Mouse (Mus musculus): ENCODE results near the gene Dnah2.
A peak's percentile ranks its signal among the peaks of the same experiment; 100 is the strongest.

Gene Dnah2

DNA sequence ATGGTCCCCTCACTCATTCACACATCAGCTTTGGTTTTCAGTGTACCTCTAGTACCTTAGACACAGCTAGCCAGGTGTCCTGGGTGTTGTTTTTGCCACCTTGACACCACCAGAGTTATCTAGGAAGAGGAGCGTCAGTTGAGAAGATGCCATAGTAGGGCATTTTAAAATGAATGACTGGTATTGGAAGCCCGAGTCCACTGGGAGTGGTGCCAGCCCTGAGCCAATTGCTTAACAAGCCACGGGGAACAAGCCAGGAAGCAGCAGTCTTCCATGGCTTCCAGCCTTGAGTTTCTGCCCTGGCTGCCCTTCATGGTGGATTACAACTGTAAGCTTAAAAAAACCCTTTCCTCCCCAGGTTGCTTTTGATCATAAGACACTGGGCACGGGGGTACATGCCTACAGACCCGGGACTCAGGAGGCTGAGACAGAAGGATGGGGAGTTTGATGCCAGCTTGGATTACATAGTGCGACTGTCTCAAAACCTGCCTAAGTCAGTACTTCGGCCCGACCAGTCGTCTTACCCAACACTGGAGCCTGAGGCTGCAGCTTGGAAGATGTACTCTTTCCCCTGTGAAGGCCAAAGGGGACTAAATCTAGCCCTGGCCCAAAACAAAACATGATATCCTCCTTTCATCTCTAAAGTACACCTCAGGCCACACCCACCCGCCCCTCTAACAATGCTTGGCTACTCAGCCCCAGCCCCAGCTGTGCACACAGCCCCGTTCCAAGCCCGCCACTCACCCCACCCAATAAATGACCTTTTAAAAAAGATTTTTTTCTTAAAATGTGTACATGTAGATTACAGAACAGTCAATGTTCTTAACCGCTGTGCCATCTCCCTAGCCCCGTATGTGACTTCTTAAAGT is 159.1 kb downstream of the Dnah2 start:
- peak; percentile 58 for DNase-seq (ENCODE audit: low spot score)

DNA sequence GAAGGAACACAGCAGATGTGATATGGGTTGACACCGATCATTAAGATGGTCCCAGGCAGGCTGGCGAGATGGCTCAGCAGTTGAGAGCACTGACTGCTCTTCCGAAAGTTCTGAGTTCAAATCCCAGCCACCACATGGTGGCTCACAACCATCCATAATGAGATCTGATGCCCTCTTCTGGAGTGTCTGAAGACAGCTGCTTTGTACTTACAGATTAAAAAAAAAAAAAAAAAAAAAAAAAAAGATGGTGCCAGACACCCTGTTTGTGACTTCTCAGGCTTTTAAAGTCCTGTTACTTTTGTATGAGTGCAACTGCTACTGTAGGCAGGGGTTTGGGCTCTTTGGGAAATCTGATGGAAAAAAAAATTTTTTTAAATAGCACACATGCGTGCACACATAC is 160.2 kb downstream of the Dnah2 start:
- DNase-seq (ENCODE audit: low spot score): no peak

DNA sequence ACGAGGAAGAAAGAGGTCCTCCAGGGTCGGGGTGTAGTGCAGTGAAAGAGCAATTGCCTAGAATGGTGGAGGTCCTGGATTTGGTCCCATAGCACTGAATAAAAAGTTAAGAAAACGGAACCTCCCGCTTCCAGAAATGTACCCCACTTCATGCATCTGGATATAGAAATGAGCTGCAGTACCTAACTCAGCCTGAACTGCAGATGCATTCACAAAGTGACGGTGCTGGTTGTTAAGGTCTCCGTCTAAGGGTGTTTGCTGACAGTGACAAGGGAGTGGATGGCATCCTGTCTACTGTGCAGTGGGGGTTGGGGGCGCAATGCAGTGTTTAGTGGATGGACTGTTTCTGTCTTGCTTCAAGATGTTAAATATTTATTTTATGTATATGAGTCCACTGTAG is 162.2 kb downstream of the Dnah2 start:
- no peak for DNase-seq (ENCODE audit: low spot score)

DNA sequence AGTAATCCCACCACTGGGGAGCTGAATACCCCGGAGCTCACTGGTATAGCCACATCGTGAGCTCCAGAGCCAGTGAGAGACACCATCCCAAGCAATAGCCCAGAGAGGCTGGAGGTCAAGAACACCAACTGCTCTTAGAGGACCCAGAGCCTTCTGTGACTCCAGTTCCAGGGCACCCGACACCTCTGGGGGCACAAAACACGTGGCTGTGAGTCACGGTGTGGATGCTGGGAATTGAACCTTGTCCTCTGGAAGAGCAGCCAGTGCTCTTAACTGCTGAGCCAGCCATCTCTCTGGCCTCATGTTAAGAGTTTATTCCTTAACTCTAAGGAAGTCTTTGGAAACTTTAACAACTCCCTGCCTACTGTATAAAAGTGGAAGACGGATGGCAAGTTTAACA is 163.9 kb downstream of the Dnah2 start:
- no peak for DNase-seq (ENCODE audit: low spot score)

DNA sequence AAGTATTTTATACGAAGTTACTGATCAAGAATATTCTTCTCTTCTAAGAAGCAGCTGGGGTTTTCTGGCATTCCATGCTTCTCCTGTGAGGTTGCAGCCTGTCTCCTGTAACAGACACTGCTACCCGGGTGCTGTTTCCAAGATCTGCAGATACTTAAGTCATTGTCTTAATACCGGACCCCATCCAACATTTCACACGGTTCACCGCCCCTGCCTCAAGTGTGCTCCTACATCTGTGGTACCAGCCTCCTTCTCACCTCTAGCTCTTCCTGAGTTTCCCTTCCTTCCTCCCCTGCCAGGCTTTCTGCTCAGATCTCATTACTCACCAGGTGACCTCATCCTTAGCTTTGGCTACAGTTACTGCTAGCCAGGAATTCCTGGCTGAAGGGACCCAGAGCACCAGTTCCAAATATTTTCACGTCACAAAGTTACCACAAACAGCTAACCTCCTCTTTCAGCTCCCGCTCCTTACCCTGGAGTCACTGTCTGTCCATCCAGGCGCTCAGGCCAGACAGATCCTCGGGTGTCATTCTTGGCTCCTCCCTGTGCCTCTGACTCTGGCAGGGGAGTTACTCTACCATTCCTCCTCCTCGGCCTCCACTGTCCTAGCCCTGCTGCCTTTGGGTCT is 166.3 kb downstream of the Dnah2 start:
- DNase-seq (ENCODE audit: low spot score): no peak

DNA sequence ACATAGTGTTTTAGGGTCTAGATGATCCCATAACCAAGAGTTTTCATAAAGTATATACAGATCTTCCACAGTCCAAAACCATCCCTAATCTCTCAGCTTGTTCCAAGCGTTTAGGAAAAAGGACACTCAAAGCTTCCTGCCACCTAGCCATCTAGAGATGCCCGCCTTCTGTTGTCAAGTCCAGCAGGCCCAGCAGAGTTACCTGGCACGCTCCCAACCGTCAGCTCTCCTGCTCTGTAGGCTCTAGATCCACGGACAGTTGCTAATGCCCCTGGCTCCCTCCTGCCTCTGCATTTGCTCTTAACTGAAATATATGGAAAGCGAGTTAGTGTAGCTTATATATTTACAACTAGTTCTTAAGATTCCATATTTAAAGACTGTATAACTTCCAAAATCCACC is 167.6 kb downstream of the Dnah2 start:
- DNase-seq (ENCODE audit: low spot score): no peak

DNA sequence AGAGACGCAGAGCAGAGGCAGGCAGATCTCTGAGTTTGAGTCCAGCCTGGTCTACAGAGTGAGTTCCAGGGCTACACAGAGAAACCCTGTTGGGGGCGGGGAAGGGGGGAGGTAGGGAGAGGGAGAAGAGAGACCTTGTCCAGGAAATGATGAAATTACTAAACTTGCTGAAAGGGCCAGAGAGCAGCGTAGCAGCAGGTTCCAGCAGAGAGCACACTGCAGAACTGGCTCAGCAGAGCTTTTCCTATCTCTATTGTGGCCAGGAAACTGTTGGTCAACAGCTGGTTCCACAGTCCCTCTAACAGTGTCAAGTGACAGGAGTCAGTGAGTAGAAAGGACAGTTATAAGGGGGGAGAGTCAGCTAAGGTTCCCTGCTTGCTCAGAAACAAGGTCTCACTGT is 169.3 kb downstream of the Dnah2 start:
- DNase-seq (ENCODE audit: low spot score): no peak

DNA sequence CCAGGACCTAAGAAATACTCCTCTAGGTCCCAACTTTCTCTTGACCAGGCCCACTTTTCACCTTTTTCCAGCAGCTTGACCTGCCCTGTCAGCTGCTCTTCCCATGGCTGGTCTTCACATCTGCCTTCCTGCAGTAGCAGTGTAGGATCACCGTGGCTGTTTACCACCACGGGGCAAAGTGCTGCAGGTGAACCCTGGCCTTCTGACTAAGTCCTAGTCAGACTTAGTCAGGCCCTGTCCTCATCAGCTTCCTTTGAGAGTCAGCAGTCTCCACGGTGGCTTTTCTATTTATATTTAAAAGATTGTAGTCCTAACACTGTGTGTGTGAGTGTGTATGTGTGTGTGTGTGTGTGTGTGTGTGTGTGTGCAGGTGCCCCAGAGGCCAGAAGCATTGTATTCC is 171.1 kb downstream of the Dnah2 start:
- no peak for DNase-seq (ENCODE audit: low spot score)

DNA sequence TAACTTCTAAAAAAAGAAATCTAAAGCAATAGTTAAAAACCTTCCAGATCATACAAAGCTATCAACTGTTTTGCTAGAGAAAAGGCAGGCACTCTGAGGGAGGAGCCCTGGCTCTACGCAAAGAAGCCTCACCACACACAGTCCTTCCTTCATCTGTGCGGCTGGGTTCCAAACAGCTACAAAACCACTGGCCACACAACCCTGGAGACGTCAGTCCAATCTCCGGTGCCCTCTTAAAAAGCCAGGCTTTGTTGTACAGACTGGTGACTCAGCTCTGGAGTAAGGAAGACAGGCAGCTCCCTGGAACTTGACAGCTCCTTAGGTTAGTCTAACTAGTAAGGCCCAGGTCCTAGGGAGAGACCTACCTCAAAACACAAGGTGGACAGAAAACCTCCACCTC is 173.3 kb downstream of the Dnah2 start:
- no peak for DNase-seq (ENCODE audit: low spot score)

DNA sequence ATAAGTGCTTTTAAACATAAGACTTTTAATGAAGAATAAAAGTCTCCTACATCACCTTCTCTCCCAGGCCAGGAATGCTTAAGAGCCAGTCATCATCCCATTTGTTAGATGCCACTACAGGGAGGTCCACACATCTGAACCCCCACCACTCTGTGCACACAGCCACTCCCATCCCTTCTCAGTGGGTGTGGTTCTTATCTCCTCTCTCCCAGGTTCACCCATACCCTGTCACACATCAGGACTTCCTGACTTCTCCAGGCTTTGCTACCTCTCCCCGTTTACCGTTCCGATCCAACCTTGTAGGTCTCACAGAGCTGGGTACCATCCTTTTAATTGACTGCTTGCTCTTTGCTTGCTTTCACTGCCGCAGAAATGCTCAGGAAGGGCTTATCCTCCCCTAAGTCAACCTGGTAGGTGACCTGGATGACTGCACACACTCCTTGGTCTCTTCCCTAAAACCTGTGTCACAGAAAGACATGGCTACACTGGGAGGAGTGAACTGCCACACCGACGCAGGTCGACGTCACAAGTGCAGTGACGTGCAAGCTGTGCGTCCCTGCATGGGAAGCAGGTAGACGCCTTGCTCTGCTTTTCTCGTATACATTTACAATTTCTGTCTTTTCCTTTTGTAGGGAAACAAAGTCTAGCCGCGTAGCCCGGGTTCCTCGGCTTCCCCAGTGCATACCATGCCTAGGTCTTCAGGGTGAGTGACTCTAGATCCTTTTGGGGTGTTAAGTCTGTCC is 175.5 kb downstream of the Dnah2 start:
- DNase-seq (ENCODE audit: low spot score): no peak

DNA sequence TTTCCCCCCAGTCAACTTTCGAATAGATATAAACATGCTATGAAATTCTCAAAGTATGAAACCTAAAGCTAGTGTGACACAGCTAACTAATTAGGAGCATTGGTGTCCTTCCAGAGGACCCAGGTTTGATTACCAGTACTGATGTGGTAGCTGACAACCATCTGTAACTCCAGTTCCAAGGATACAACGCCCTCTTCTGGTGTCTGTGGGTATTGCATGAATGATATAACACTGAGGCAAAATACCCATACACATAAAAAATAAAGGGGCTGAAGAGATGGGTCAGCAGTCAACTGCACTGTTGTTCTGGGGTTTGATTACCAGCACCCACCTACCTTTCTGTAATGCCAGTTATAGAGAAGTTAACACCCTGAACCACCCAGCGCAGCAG is 176.1 kb downstream of the Dnah2 start:
- DNase-seq (ENCODE audit: low spot score): no peak

DNA sequence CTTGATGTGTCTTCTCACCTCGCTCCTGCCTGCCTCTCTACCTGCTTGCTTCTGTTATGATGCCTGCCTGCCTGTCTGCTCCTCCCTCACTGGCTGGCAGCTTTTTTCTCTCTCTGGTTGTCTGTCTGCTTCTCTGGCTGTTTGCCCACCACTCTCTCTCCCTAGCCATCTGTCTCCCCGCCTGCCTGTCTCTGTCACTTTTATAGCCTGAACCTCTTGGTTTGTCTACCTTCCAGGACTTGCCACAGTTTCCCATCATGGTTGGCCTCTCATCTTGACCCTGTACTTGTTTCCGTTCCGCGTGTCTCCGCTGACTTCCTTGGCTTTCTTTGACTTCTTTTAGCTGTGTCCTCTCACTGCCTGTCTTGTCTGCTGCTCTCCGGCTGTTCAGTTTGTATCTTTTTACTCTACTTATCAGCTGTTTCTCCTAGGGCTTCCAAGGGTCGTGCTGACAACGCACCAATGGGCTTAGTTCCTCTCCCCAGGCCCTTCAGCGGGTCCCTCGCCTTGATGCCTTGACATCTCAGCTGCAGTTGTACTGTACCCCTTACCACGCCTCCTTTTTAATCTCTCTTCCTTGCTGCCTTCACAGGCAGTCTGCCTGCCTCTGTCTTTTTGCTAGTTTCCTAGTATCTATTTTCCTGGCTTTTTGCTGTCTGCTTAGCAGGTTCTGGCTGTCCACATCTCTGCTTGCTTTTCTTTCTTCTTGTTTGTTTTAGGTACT is 176.7 kb downstream of the Dnah2 start:
- no peak for DNase-seq (ENCODE audit: low spot score)

DNA sequence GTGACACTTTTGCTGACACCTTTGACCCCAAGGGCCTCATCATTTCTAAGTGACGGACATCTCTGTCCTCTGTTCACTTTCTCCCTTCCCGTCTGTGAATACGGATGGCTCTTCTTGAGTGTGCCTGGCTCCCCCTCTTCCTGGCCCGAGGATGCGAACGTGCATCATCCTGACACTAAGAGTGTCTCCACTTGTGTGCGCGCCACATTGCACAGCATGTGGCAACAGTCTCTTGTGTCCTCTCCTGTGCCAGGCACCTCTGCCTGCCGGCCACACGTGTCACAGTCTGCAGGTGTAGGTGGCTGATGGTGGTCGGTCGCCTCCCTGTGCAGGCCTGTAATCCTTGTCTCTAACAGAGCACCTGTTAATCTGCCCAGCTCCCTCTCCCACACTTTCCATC is 177.3 kb downstream of the Dnah2 start:
- no peak for DNase-seq (ENCODE audit: low spot score)

DNA sequence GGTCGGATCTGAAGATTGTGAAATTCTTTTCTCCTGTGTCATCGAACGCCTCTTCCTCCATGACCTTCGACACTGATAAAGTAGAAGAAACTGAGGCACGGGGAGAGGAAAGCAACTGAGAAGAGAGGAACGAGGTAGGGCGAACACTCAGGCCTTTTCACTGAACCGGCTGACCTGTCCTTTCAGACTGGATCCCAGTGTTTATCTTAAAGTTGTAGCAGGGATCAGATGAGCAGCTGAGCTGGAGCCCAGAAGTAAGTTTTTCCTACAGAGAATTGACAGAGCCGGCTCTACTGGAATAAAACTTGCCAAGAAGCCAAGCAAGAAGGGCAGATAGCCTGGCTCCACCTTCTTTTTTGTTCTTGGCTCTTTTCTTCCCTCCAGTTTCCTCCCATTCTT is 178.1 kb downstream of the Dnah2 start:
- DNase-seq (ENCODE audit: low spot score): no peak
